Mouse (Mus musculus) gastrocnemius, postnatal 10 days (tissue): ENCODE results near the gene Wdr73. TPM values are rescaled to one million over a fixed set of nuclear protein-coding genes. Genes with fewer than 3 reads are reported as not detected.

Experiments
- DNase-seq: peaks from one replicate; pipeline ENCODE4 v3.0.0; 2021; ENCODE audit warnings: mixed read lengths
- total RNA-seq, 2 experiments: library from RNA; stranded (reverse); gene quantifications; 2 replicates each; pipeline ENCODE4 v1.2.3; 2021

Gene Wdr73
- total RNA-seq, 2 experiments from 2014 or later, result 5.4 to 6.8 TPM

- DNase-seq, result no peak
Measured at GRCm38 (mm10) chr7:80894815-80895519, 6.1 kb downstream of the Wdr73 start.

DNA sequence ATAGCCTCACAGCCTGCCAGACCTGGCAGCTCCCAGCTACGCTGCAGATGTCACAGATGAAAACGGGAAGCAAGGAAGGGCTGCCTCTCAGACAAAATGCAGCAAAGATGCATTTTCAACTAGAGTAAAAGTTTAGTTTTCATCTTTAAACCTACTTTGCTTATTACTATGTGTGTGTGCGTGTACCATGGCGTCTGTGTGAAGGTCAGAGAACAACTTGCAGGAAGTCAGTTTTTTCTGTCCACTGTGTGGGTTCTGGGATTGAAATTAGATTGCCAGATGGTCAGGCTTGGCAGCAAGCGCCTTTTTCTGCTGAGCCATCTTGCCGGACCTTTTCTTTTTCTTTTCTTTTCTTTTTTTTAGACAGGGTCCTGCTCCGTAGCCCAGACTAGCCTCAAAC is 6.9 kb downstream of the Wdr73 start:
- no peak for DNase-seq

GRCm38 (mm10) chr7:80893753-80894129 is 7.3 kb downstream of the Wdr73 start:
- no peak for DNase-seq

- DNase-seq, result no peak
Measured at GRCm38 (mm10) chr7:80893086-80893752, 7.8 kb downstream of the Wdr73 start.

DNA sequence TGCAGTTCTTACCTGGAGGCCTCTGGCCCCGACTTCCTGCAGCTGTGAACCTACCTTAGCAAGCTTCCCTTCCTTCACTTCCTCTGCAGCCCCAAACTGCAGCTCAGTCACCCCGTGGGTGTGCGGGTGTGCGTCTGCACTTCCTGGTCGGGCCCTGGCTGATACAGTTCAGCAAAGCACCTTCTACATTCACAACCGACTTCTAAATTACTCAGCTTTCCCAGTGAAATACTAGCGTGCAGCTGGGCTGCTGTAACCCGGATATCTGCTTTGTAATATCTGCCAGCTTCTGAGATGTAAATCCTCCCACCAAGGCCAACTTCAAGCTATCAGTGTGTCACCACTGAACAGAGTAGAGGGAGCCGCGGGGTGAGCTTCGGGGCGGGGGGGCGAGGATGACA is 11.2 kb downstream of the Wdr73 start:
- no peak for DNase-seq

- DNase-seq, result peak; percentile 62
Measured at GRCm38 (mm10) chr7:80889021-80889511, 12.0 kb downstream of the Wdr73 start.

DNA sequence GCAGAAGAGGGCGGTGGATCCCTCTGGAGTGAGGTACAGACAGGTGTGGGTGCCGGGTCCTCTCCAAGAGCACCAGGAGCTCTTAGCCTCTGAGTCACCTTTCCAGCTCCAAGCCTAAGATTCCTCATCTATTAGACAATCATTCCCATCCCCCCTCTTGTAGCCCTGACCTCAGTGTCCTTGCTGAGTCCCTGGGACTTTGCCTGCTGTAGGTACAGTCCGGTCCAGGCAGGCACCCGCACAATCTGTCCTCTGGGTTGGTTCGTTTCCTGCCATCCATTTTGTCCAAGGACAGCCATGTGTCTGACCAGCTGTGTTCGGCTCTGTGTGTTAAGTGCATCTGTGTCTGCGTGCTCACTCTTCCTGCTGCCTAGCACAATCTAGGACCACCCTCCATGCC is 12.5 kb downstream of the Wdr73 start:
- DNase-seq, result no peak

DNA sequence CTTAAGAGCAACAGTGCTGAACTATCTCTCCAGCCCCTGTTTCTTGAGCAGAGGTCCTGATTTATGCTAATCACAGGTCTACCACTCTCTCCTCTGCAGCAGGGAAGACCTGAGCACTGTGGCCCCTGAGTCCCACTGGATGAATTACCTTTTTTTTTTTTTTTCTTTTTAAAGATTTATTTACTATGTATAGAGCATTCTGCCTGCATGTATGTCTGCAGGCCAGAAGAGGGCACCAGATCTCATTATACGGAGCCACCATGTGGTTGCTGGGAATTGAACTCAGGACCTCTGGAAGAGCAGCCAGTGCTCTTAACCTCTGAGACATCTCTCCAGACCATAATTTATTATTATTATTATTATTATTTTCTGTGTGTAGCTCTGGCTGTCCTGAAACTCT is 15.4 kb downstream of the Wdr73 start:
- no peak for DNase-seq

DNA sequence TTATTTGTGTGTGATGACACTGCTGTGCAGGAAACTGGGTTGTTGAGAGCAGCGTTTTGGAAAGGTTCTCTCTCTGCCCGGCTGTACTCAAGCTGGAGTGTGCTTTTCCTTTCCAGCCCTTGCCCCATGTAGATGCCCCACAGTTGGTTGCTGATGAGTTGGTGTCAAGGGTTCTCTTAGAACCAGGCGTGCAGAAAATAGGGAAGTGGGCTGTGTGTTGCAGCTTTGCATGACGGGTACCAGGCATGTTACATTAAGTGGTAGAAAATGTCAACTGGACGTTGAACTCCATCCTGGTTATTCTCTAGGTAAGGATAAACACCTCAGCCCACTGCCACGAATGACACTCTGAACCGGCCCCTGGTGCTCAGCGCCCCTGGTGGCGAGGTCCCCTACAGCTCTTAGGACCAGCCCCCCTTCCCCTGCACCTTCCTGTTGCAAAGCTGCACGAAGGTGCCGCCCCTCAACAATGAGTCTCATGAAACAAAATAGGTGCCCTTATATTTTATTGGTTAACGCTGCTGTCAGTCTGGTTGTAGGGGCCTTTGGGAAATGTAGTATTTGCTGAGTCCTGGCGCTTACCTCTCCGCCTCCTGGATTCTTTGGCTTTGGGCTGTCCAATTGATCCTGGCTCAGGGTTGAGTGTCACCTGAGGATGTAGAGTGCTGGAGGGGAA is 18.1 kb downstream of the Wdr73 start:
- DNase-seq, result no peak

- no peak for DNase-seq
Measured at GRCm38 (mm10) chr7:80875727-80876126, 25.3 kb downstream of the Wdr73 start.

- no peak for DNase-seq
Measured at GRCm38 (mm10) chr7:80873631-80874030, 27.4 kb downstream of the Wdr73 start.

- DNase-seq, result no peak
Measured at GRCm38 (mm10) chr7:80873038-80873437, 28.0 kb downstream of the Wdr73 start.

GRCm38 (mm10) chr7:80868686-80869085 is 32.4 kb downstream of the Wdr73 start:
- DNase-seq, result no peak

GRCm38 (mm10) chr7:80866514-80867147 is 34.4 kb downstream of the Wdr73 start:
- DNase-seq, result no peak

- no peak for DNase-seq
Measured at GRCm38 (mm10) chr7:80865521-80865920, 35.5 kb downstream of the Wdr73 start.

GRCm38 (mm10) chr7:80864831-80865230 is 36.2 kb downstream of the Wdr73 start:
- DNase-seq, result no peak

GRCm38 (mm10) chr7:80864151-80864550 is 36.9 kb downstream of the Wdr73 start:
- DNase-seq, result no peak

DNA sequence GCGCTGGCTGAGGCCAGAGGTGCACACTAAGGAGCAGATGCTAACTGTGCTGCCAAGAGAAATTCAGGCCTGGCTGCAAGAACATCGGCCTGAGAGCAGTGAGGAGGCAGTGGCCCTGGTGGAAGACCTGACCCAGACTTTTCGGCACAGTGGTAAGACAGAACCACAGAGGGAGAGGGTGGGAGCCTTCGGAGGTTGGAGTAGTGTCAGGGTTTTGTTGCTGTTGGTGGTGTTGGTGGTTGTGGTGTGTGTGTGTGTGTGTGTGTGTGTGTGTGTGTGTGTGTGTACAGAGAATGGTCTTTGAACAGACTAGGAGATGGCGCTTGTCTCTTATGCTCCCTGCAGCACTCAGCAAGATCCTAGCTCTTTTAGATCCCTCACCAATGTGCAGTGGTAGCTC is 37.5 kb downstream of the Wdr73 start:
- no peak for DNase-seq

DNA sequence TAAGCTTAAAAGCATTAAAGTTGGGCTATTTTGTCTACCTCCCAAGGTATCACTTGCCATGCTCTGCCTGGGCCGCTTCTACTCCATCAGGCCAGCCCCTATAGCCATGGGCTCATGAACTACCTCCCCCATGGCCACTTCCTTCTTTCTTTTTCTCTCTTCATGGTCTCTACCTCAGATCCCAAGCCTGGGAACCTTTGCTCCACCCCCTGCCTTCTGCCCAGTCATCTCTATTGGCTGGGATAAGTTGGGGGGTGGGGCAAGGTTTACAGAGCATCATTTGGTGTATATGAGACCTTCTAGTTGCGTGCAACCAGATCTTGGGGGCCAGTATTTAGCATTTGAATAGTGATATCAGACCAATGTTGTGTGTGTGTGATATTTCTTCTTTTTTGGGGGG is 38.6 kb downstream of the Wdr73 start:
- DNase-seq, result no peak

DNA sequence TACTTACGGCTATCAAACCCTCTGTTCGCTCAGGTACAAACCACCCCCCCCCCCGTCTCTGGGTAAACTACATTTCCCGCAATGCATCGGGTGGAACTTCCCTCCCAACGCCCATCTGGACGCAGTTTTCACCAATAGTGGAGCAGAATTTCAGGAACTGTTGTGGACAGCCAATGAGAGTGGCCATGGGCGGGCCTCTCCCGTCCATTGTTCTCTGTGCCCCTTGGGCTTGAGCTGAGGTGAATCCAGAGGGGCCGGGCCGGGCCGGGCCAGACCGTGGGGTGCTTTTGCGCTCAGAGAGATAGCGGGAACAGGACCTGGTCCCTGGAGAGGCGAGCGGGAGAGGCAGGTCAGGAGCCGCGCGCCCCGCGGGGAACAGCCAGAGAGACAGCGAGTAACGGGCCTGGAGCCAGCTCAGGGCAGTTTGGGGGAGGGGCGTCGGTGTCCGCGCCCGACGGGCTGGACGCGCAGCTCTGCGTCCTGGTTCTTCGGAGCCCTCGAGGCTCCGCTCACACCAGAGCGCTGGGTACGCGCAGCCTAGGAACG is 40.3 kb downstream of the Wdr73 start, which contains the start of gene Zscan2:
TSS of gene Zscan2 (plus strand) at position 192 of the 546 bp plus-strand sequence.
- peak; percentile 75 for DNase-seq

DNA sequence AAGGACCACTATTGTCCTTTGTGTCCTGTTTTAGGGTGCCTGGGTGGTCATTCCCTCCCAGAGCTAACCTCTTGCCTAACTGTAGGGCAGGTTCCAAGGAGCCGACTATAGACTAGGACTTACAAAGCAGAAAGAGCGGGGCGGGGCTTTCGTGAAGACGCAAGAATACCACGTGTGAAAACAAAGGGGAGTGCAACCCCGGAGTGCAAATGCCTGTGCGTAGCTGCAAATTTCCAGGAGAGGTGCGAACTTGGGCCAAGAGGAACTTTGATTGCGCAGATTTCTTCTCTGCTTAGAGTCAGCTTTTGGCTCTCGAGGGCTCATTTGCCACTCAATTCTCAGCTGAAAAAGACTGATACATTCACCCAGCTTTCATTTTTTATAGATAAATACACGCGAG is 40.8 kb downstream of the Wdr73 start:
- peak; percentile 26 for DNase-seq

DNA sequence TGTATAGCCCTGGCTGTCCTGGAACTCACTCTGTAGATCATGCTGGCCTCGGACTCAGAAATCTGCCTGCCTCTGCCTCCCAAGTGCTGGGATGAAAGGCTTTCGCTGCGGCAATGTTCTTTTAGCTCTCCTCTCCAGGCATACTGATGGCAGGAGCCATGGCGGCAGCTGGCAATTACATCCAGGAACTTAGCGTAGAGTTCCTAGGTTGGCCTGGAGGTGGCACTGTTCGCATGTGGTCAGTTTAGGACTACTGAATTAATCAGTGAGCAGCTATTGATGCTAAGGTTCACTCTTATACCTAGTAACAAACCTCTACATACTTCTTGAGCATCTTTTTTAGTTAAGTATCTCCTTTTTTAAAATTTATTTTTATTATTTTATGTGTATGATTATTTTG is 43.9 kb downstream of the Wdr73 start:
- DNase-seq, result peak; percentile 80
